Mouse (Mus musculus): ENCODE results near the gene Atg7.

Atg7 gene

DNA sequence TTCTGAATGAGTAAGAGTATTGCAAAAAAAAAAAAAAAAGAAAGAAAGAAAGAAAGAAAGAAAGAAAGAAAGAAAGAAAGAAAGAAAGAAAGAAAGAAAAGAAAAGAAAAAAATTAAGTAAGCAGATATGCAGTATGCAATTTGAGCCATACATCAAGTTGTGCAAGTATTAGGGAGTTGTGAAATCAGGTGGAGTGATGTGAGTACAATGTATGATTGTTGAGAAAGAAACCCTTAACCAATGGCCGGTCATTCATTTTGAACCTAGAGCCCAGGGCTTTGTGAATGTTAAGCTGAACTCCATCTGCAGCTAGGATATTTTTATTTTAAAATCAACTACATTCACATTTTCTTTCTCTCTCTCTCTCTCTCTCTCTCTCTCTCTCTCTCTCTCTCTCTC lies 44.1 kb downstream of the Atg7 start:
- no peak for DNase-seq

DNA sequence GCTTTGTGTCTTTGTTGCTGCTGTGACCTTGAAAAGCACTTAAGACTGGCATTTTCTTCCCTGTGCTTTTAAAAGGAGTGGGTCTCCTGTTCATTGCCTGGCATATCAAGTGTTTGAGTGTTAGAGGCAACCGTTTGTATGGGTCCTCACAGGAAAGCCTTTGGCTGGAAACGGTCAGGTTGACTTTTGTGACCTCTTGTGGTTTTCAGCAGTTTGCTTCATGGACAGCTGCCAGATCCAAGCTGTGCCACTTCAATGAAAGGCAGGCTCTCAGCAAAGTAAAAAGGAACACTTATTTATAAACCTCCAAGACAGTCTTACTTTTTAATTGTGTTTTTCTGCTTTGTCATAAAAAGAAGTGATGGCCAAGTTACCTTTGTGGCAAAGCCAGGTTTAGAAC lies 47.8 kb downstream of the Atg7 start:
- no peak for DNase-seq

DNA sequence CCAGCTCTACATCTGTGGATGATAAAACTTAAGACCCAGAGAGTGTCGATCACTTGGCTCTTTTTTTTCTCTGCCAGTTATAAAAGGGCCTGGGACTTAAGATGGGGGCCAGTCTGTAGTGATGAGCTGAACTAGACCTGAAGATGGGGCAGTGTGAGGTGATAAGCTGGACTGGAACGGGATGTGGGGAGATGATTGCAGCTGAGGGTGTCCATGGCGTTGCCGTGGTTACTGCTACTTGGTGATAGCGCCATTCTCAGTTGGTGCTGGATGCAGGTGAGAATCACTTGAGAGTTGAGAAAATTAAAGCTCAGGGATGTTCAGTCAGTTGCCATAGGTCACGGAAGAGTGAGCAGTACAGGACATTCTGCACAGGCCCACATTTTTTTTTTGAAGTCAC lies 48.6 kb downstream of the Atg7 start:
- no peak for DNase-seq

DNA sequence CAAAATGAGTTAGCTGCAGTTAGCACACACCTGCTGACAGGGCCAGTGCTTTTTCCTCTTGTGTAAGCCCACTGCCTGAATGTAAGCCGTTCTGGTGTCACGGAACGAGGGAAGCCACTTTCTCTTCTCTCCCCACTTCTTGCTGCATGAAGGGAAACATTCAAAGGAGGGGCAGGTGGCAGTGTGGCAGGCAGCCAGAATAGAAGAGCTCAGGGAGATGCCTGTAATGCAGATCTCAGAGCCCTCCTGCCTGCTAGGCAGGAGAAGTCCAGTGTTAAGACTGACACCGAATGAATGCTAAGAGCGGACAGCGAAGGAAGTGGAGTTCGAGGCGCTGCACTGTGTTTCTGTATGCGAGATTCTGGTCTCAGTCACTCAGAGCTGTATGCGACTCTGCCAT lies 49.8 kb downstream of the Atg7 start:
- no peak for DNase-seq

DNA sequence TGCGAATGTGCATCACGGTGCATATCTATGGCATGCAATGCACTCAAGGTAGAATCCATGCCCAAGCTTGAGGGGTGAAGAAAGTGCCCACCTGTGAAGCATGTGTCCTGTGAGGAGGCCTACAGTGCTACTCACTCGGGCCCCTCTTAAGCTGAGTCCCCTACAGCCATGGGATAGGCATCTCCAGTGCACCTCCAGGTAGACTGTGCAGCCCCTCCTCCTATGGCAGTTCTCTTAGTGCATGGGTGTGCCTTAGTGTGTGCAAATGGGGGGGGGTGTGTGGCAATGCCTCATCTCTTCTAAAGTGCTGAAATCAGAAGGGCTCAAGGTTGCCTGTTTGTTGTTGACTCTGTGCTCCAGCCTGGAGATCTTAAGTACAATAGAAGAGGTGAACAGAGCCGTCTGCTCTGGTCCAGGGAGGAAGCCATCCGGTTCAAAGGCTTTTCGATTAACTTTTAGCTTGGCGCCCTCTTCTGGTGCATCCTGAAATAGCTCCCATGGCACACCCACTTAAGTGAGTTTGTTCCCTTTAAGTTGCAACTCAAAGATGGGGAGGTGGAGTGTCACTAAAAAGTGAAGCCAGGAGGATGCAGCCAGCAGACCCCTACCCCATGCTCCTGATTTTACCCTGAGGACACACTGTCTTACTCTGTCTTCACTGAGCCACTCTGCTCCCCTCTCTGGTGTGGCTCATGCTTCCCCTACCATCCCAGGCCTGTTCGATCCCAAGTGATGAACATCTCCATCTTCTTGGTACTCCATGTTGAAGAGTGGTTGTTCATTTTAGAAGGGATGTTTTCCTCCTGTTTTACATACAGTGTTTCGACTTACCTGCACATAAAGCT lies 55.0 kb downstream of the Atg7 start:
- DNase-seq = peak; percentile 57

DNA sequence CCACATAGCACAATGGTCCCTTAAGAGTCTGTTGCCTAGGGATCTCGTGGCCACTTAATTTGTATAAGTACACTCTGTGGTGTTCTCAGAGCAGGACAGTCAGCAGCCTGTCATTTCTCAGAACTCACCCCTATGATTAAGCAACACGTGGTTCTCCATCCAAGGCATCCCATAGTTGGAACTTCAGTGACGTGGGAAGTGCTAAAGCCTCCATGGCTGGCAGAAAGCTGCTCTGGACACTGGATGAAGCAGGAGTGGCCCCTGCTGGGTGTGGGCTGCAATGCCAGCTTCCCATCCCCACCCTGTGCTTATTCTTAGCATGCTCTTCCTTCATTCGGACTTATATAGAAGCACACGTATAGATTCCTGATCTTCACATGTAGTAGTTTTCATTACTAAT lies 55.7 kb downstream of the Atg7 start:
- DNase-seq = no peak

DNA sequence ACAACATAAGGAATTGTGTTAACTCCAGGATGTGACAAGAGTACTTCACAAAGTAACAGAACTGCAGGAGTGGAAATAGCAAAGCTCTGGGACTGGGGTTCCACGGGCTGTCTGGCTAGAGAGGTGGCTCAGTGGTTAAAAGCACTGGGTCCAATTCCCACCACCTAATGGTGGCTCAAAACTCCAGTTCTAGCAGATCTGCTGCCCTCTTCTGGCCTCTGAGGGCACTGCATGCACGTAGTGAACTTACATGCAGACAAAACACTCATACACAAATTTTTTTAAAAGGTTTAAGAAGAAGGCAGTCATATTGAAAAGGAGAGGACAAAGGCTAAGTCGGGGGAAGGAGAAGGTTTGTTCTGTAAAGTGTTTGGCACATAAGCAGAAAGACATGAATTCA lies 57.8 kb downstream of the Atg7 start:
- no peak for DNase-seq

DNA sequence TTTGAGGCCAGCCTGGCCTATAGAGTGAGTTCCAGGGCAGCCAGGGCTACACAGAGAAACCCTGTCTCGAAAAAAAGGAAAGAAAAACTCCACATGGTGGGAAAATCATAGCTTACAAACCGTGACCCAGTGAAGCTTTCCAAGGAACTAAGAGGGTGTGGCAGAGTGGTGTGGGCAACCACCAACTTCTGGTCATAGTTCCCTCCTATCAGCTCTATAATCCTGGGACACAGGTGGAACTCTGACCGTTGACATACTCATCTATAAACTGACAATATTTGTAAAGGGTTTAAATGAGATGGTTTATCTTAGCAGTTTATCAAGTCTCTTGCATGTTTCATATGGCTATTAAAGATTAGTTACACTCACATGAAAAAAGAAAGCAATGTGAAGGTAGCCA lies 64.1 kb downstream of the Atg7 start:
- DNase-seq = no peak

DNA sequence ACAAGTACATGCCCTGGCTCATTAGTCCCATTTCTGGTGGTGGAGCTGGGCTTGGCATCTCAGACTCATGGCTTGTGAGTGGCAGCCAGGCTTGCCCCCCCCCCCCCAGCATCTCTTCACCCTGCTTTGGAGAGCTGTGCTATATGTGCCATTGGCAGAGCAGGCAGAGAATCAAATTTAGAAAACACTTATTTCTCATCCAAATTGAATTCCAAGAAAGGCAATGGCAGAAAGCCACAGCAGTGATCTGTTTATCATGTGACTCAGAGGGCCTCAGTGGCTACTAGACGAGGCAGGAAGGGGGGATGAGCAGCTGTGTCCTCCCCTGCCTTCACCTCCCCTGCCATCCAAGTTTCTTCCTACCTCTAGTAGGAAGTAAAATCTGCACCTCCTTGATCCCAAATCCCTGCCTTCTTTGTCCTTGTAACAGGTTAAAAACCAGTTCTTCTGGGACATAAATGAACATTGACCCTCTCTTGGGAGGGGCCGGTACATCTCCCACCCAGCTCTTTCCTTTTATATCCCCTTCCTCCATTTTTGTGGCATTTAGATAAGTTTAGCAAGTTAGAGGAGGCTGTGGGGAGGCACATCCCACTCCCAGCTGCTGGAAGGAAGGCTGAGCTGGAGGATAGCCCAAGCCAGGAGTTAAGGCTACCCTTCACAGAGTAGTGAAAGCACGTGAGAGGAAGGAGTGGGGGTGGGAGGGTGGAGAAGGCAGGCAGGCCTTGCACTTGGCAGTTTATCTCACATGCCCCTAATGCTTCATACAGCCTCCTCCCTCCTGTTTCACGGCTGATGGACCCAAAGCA lies 69.5 kb downstream of the Atg7 start:
- no peak for DNase-seq

DNA sequence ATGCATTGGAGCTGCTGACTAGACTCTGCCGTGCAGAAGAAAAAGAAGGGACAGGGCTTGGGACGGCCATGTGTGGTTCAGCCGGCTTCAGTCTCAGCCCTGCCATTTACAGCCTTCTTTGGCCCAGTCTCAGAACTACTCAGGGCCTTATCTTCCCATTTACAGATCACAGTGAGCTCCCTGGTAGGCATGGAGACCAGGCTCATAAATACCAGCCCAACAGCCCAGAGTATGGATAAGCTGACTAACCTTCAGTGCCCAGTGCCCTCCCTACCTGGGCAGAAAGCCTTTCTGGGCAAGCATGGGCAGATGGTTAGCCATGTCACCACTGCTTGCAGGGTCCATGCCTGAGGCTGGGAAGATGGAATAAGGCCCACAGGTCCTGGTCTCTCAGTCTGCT lies 70.6 kb downstream of the Atg7 start:
- DNase-seq = no peak

DNA sequence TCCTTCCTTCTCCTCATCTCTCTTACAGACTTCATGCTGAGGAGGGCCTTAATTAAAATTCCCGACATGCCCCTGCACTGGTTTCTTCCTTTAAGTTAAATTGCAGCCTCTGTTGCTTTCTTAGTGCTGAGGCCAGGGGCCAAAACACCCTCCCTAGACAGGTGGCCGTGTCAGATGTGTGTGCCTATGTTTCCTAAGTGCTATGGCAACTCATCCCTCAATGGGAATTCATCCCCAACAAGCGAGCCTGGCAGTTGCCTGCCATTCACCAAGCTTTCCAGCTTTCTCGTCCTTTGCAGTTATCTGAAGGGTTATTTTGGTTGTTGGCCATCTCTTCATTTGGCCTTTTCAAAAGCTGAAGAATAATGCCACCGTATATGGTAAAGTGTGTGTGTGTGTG lies 71.8 kb downstream of the Atg7 start:
- DNase-seq = no peak

DNA sequence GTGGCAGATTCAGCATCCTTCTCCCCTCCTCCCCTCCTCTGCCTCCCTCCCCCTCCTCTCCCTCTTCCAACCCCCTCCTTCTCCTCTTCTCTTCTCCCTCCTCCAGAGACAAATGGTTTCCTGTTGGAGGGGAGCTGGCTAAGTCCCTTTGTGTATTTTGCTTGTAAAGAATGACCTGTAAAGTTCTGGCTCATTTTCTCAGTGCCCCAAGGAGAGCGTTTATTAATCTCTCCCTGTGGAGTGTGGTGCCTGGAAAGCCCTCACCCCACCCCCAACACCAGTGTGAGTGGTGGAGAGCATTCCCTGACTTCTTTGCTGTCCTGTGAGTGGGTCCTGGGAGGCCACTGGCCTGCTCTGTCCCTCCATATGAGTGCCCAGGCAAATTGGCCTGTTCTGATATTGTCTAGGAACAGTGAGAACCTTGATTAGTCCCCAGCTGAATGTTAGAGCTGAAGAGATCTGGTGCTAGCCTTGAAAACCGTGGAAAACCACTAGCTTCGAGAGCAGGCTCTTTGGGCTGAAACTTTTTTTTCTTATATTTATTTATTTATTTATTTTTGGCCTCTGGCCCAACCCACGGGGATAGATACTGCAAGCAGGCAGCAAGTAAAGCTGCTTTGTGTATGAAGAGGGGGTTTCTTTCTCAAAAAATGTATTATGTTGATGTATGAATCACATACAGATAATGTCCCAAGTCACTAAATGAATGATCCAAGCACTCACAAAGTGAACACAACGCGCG lies 72.6 kb downstream of the Atg7 start:
- DNase-seq = no peak

DNA sequence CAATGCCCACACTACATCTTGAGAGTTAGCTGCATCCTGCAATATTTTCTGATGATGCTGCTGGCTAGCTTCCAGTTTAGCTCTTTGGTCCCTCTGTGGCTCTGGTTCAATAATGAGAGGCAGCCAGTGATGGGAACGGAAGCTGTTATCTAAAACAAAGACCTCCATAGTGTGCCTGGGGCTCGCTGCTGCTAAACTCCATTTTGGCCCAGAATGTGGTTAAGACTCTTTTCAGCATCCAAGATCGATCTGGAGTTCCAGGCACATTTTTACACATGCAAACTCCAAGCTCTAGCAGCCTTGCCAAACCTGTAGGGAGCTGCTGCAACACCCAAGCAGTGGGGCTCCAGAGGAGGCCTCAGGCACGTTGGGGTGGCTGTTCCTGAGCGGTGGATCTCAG lies 76.2 kb downstream of the Atg7 start:
- DNase-seq = peak; percentile 21

DNA sequence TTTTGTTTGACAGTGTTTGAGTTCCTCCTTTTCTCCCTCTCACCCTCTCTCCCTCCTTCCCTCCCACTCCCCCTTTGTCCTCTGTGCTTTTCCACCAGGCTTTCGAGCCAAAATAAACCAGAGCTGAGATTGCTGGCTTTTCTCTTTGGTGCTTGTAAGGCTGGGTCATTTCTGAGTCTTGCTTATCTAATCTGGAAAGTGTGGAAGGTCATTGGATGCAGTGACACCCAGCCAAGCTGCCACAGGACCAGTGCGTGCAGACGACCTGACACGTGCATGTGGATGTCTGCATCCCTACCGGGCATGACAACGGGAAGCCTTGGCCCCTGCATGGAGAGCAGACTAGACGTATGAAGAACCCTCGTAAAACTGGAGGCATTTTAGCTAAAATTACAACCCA lies 76.8 kb downstream of the Atg7 start:
- DNase-seq = no peak

DNA sequence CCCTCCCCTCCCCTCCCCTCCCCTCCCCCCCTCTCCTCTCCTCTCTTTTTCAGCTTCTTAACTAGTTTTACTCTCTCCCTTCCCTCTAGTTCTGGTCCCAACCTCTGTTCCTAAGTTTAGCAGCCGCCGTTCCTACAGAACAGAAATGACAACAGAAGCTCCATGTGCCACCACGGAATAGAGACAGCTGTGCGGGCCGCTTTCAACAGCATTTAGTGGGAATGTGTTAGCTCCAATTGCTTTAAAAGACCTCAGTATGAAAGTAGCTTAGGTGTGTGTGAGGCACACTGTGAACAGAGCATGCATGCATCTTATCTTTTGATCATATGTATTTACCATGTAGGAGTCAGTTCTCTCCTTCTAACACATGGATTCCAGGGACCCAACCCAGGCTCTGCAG lies 79.1 kb downstream of the Atg7 start:
- no peak for DNase-seq

DNA sequence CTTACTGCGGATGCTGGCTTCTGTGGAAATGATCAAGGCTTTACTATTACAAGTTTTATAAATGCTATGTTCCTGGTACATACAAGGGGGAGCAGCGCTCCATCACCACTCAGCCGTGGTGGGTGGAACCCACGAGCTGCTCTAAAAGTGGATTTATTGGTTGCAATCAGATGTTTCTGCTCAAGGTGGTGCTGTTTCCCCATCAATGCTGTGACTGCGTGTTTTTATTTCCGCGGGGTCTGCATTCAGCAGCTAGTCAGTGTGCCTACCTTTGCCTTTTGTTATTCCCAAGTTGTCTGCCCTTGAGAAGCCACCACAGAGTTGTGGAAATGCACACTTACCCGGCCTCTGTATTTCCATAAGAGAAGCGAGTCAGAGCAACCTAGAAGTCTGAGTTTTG lies 81.0 kb downstream of the Atg7 start:
- DNase-seq = peak; percentile 20

DNA sequence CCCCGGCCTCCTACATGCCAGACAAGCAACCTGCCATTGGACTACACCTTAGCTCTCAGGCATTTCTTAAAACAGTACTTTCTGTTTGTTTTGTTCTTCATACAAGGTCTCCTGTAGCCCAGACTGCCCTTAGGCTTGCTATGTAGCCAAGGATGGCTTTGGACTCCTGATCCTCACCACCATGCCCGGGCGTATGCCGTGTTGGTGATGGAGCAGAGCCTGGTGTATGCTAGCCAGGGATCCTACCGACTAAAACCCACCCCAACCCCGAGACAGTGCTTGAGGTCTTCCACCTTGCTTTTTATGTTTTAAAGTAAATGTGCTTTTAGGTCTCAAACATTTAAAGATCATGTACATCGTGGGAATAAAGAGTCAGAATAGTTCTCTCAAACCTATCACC lies 81.5 kb downstream of the Atg7 start:
- DNase-seq = no peak

DNA sequence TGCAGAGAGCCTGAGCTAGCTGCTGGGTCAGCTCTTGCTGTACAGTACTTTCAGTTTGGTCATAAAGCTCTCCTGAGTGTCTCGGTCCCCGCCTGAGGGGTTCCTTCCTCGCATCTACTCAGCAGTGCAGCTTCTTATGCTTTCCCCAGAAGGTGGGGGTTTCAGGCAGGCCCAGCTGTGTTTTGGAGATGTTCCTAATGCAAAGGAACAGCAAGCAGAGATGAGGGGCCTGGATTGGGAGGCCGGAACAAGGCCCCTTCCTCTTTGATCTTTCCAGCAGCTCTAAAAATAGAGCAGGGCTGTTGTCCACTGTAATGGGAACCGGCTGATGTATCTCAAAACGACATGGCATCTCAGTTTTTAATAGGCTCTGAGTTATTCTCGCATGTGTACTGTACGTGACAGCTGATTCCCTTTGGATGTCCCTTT lies 82.3 kb downstream of the Atg7 start:
- no peak for DNase-seq

DNA sequence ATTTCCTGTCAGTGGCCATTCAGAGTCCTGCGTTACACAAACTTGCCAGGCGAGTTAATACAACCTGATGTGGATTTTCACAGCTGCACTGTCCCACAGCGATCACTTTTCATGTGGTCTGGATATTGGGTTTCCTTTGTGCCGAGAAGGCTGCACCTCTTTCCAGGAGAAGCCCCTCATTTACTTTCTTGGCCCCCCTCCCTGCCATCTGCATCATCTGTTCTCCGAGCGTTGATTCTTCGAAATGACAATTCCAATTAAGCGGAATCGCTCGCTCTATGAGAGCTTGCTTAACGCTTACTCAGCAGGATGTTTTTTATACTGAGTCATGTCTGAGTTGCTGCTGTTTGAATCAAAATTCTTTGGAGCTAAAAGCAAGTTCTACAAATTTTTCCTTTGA lies 83.8 kb downstream of the Atg7 start:
- DNase-seq = no peak

DNA sequence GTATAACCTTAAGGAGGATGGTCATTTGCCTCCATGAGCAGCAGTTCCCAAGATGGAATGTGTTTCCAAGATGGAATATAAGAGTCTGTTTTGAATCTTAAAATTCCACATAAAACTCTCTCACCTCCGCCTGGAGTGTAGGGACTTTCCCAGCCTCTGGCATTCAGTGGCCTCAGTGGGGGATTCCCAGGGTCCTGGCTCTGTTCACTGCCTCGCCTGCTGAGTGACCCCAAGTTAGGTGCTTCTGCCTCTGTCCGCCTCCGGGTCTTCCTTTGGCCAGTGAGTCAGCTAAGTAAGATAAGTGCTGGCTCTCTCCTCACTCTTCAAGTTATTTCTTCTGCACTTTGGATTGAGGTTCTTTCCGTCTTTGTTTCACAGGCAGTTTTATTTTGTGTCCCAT lies 90.3 kb downstream of the Atg7 start:
- DNase-seq = no peak

DNA sequence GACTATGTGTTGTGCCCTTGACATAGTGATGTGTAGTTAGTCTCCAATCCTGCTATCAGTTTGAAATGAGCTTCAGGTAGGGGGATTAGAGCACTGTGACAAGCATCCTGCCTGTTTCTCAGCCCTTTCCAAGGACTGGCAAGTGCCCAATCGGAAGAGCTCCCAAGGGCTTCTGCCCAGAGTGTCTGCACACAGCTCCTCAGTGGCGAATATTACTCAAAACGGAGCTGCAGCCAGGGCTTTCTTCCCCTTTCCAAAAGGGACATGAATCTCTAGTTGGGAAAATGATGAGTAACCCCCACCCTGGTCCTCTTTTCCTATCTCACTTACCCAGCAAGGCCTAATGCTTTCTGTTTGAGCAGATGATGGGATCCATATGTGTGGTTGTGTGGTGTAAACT lies 90.8 kb downstream of the Atg7 start:
- no peak for DNase-seq

DNA sequence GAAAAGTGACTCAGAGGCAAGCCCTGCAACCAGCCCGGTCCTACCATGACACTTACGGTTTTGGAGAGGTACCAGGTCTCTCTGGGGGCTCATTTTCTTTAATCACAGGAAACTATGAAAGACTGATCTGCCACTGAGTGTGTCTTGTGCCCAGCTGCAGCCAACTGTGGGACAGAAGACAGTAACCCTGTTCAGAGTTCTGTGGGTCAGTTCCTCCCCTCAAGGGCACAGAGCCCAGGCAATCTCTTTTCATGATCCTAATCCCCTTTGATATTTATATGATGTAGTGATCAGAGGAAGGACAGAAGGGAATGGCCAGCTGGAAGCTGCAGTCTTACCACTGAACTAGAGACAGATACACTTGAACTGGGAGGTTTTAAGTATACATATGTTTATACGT lies 92.2 kb downstream of the Atg7 start:
- DNase-seq = no peak

DNA sequence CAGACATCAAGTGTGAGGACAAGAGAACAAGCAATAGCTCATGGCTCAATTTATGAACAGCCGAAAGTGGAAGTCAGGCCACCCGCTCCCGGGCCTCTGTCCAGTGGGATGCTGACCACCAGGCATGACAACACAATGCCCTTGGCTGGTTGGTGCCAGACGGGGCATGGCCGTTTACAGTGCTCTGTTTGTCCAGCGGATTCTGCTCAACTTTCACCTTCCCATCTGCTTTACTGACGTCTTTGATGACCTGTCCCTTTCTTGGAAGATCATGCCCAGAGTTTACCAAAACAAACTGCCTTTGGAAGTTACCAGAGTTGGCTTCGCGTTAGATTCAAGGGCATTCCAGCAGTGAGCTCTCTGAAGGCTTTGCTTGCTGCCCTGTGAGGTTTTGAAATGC lies 93.5 kb downstream of the Atg7 start:
- no peak for DNase-seq

DNA sequence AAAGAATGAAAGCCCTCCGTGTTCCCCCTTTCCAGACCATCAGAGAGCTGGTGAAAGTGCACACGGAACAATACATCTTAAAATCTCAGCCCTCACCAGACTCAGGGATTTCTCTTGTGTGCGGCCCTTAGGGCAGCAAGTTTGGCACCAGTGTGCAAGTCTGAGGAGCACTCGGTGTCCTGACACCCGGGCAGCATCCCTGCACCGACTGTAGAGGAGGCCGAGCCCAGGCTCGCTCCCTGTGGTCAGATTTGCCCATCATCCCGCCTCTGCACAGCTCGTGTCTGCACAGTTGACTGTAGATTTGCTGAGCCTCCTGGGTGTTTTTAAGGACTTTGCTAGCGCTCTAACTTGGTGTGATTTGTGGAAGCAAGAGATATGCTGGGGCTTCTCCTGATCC lies 94.3 kb downstream of the Atg7 start:
- no peak for DNase-seq

Data from cerebellum, adult 9-10 months (tissue).